Mouse (Mus musculus): ENCODE results near the gene 1700017D01Rik.
"Not testable (repeated sequence)": the region's sequence is repeated elsewhere in the genome, so short reads cannot be mapped to it uniquely, and the experiment has no call there.

Gene 1700017D01Rik

GRCm38 (mm10) chr19:11130776-11131175 is at the start of gene 1700017D01Rik:
Gene 1700017D01Rik, minus strand, starts transcription at chr19:11130876.
- not testable (repeated sequence) for DNase-seq

DNA sequence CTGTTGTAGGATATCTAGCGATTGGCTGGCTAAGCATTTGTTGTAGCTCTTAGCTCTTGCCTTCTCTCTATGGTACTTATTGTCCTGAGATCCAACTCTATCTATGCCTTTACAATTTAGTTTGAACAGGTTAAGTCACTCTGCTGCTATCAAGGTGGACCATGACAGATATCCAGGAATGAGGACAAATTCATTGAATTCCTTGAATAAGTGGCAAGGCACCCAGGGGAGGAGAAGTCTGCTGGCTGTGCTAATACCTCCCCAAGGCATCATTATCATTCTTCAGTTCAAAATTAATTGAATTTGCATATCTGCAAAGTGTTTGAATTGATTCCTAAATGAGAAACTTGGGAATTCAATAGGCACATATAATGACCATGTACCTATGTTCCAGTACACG is 46.8 kb upstream of the 1700017D01Rik start:
- DNase-seq, result no peak

GRCm38 (mm10) chr19:11165172-11165571 is 34.5 kb upstream of the 1700017D01Rik start, which contains the start of gene 1700025F22Rik:
Gene 1700025F22Rik, minus strand, starts transcription at chr19:11165320.
- peak; percentile 1 for DNase-seq

DNA sequence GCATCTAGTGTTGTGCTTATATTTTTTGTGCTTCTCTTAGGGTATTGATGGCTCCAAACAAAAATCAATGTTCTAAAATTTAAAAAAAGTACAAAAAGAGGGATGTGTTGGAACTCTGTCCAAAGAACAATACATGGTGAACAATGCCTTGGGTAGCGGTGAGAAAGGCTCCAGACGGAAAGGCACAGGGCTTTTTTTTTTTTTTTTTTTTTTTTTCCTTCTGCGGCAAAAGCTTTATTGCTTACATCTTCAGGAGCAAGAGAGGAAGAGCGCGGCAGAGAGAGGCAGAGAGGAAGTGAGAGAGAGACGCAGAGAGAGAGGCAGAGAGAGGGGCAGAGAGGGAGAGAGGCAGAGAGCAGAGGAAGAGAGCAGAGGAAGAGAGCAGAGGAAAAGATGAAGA is 27.2 kb upstream of the 1700017D01Rik start:
- not testable (repeated sequence) for DNase-seq

- DNase-seq, result no peak
Measured at GRCm38 (mm10) chr19:11135336-11135735, 4.7 kb upstream of the 1700017D01Rik start.

GRCm38 (mm10) chr19:11134852-11135251 is 4.2 kb upstream of the 1700017D01Rik start:
- DNase-seq, result no peak

DNA sequence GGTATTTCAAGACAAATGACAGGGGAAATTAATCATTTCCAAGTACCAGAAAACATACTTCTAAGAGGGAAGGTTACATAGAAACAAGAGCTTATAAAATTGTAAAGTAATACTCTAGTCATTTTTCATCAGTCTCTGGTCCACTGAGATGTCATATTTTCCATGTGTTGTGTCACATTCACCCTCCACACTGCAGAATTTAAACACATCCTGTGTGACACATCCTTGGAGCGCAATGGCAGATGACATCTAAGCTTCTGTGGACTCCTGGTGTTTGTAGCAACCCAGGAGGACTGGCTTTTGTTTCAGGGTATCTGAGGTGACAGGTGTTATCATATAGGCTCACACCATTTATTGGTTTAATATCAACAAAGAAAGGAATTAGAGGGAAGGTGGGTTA is 974 bp downstream of the 1700017D01Rik start:
- no peak for DNase-seq

- DNase-seq, result peak; percentile 1
Measured at GRCm38 (mm10) chr19:11121016-11121420, 9.7 kb downstream of the 1700017D01Rik start.

- no peak for DNase-seq
Measured at GRCm38 (mm10) chr19:11119338-11119737, 11.3 kb downstream of the 1700017D01Rik start.

DNA sequence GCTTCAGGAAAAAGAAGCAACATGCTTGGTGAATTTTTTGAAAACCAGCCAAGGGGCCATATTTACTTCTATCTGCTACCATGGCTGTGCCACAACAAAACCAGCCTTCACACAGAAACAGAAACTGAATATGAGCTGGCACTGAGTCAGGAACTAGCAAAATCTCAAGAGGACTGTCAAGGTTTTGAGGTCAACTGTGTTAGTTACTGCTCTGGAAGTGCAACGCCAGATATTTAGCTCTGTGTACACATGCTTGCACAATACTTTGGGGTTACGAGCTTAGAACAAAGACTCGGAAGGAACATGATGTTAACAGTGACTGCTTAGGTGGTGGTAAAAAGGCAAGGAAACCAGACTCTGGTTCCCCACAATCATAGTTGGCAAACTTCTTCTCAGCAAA is 22.9 kb downstream of the 1700017D01Rik start:
- no peak for DNase-seq

DNA sequence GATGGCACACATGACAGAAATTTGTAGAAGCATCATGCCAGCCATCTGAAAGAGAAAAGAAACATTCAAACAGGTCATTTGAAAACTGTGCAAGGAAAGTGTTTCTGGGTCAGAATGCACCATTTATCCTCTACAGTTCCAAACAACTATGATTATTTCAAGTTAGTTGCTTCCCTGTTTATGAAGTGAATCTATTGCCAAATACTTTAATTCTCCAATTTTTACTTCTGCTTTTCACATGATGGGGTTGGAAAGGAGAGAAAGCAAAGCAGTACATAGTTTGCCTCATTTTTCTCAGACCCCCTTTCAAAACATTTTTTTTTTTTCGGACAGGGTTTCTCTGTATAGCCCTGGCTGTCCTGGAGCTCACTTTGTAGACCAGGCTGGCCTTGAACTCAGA is 28.8 kb downstream of the 1700017D01Rik start:
- DNase-seq, result no peak

- DNase-seq, result no peak
Measured at GRCm38 (mm10) chr19:11098401-11098800, 32.3 kb downstream of the 1700017D01Rik start.

DNA sequence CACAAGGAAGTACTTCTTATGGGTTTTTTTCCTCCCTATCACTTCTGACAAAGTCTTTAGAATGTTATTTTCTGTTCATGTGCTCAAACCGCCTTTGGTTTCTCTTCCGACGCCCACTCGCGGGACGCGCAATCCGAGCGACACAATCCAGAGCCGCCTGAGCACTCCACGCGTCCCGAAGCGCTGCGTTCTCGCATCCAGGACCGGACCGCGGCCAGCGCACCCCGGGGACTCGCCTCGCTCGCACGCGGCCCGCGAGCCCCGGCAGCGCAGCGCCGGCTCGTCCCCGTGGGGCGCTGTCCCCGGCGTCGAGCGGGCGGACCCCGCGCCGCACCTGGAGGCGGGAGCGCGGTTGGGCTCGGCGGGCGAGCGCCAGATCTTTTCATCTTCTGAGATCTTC is 38.5 kb downstream of the 1700017D01Rik start:
- not testable (repeated sequence) for DNase-seq

DNA sequence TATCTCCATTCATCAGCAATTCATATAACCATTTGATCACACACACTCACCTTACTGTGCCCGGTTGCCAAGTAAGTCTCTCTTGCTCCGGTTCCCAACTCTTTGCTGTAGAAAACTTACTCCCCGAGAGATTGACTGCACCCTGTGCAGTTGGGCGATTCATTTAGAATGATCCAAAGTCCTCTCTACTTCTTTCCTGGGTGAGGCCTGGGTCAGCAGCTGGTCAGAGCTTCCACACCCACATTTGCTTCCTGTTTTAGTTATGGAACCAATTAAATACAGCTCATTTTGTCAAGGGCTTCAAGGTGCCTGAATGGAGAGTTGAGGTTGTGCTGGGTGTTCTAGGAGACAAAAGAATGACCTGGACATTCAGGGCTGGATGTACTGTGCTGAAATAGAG is 49.7 kb downstream of the 1700017D01Rik start, which contains the start of gene Ms4a8a:
TSS of gene Ms4a8a (minus strand) at position 169 of the 400 bp plus-strand sequence.
- DNase-seq, result no peak

GRCm38 (mm10) chr19:11070364-11070763 is 60.3 kb downstream of the 1700017D01Rik start:
- no peak for DNase-seq

GRCm38 (mm10) chr19:11065202-11065875 is 65.3 kb downstream of the 1700017D01Rik start:
- no peak for DNase-seq

DNA sequence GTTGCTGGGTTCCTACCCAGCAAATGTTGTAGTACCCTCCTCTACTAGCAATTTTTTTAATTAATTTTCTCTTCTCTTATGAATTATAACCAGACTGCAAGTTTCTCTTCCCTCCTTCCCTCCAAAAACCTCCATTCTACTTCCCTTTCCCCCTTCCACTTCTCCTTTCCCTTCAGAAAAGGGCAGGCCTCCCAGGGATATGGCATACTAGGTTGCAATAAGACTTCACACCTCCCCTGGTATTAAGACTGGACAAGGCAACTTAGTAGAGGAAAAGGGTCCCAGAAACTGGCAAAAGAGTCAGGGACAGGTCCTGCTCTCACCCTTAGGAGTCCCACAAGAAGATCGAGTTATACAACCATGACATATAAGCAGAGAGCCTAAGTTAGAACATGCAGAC is 69.8 kb downstream of the 1700017D01Rik start:
- DNase-seq, result no peak

- no peak for DNase-seq
Measured at GRCm38 (mm10) chr19:11059967-11060366, 70.7 kb downstream of the 1700017D01Rik start.

DNA sequence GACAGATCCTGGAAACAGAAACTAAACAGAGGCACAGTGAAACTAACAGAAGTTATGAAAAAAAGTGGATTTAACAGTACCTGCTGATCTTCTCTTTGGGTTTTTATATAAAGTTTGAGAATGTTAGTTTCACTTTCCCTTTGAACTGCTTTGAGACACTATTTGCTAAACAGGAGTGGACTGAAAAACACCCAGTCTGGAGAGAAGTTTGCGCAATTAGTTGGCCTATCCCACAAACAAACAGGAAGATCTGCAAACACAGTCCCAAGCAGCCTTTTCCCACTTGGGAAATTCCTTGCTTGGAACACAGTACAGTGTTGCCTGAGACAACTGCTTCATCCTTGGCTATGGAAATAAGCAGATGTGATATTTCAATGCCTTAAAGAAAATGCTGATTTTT is 75.0 kb downstream of the 1700017D01Rik start:
- not testable (repeated sequence) for DNase-seq

DNA sequence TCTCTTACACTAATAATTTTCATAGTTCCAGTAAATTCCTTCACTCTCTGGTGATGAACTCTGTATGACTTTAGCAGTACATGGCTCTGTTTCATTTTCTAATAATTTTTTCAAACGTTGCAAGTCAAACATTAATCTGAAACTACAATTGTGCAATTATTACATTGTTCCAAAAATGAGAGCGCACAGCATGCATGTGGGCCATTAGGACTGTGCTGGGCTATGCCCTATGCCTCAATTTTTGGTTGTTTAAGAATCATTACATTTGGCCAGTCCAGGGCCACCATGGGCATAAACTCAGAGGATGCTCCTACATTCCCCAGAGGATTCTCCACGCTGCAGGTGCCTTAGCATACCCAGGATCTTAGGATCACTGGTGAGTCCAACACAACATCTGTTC is 77.4 kb downstream of the 1700017D01Rik start:
- no peak for DNase-seq

DNA sequence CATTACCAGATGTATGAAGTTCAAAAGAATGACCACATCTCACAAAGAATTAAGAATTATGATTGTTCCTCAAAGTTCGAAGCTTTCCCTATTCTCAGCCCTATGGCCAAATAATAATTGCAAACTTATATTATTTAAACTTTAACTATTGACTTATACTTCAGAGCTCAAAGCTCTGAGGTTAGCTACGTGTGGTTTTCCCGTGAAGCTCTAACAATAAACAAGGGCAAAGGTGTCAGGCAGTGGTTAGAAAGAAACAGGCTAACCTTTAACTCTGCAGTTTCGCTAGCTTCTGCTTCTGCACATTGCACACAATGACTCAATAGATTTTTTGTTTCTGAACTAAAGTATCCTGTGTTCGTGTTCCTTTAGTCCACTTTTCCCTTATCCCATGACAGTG is 77.8 kb downstream of the 1700017D01Rik start:
- DNase-seq, result no peak

DNA sequence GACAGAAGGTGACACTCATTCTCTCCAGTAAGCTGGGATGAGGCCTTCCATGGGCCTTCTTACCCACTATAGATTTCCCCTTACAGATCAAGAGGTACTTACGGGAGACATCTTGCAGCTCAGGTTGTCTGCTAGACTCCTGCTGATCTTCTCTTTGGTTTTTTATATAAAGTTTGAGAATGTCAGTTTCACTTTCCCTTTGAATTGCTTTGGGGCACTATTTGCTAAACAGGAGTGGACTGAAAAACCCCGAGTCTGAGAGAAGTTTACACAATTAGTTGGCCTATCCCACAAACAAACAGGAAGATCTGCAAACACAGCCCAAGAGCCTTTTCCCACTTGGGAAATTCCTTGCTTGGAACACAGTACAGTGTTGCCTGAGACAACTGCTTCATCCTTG is 80.4 kb downstream of the 1700017D01Rik start:
- DNase-seq, result no peak

GRCm38 (mm10) chr19:11049426-11049825 is 81.2 kb downstream of the 1700017D01Rik start:
- no peak for DNase-seq

DNA sequence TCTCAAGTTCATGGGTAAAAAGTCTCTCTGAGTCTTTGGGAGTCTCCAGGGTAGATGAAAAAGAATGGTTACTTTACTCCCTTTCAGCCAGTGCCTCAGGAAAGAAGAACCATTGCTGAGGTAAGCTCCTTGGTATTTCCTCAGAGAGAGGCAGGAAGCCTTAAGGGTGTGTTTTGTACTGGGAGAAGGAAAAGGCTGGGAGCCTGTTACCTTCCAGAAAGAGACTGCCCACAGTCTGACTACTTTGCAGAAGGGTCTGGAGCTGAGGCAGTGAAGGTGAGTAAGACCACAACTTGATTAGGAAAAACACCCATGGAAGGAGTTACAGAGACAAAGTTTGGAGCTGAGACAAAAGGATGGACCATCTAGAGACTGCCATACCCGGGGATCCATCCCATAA is 82.2 kb downstream of the 1700017D01Rik start:
- DNase-seq, result no peak

DNA sequence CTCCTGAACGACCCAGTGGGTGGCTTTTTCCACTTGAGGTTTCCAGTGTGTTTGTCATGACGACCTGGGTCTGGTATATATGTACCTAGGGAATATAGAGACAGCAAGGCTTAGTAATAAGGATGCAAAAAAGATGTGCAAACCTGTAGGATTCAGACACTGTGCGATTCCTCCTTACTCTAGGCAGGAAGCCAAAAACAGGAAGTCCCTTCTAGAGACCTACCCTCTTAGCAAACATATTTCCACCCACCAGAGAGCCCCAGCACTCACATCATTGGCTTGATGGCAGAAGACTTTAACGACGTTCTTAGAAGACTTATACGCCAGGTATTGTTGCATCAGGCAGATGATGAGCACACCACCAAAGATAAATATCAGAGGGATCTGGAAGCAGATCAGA is 82.7 kb downstream of the 1700017D01Rik start:
- DNase-seq, result no peak

All from kidney, postnatal 14 days (tissue).